Mouse (Mus musculus) cerebellum, adult 2 months (tissue): ENCODE measurements around the gene Gm3285.

ENCODE experiments used
- CTCF ChIP-seq: fragments of 200-500 bp; IDR thresholded peaks from 2 replicates; pipeline ENCODE4 v1.5.1; 2011; ENCODE audit warnings: low read depth, mild to moderate bottlenecking, control low read depth, low read length, moderate library complexity, borderline replicate concordance; ENCODE audit not compliant: insufficient read depth
- POLR2A ChIP-seq: fragments of 200-500 bp; IDR thresholded peaks from 2 replicates; pipeline ENCODE4 v1.6.1; 2011; ENCODE audit warnings: low read length, control low read depth, borderline replicate concordance; ENCODE audit not compliant: insufficient read depth

- TF ChIP-seq CTCF (no peak), POLR2A (no peak)
Observed at GRCm38 (mm10) chr10:77901871-77902210, 40.1 kb downstream of the Gm3285 start.
